ENCODE assay signal across 8 mouse cellular contexts in the genomic region with DNA sequence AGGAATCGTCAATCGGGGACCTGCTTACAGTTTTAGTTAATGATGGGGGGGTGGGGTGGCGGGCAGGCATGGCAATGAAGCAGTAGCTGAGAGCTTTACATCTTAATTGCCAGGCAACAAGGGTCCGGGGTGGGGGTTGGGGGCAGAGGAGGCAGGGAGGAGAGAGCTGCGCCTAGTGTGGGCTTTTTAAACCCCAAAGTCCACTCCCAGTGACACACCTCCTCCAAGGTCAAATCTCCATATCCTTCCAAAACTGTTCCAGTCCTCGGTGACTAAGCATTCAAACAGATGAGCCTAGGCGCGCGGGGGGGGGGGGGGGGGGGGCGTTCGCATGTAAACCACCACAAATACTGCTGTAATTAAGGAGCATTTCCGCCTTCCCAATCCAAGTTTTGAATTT. TPM values are rescaled to one million over a fixed set of nuclear protein-coding genes. Genes with fewer than 3 reads are reported as not detected.
DNase-seq lines count a peak whose midpoint lies in the region; ATAC-seq and TF ChIP-seq lines count a peak whose summit lies in the region.

No protein-coding gene starts in this region.

- TF ChIP-seq CTCF in thymus, adult 2 months (IDR thresholded peaks at IDR 0.05; ENCODE audit: borderline replicate concordance, control insufficient read depth, extremely low read depth, insufficient read depth, low read length, poor library complexity) = no peak
- no peak for TF ChIP-seq CTCF in olfactory bulb, adult 2 months (IDR thresholded peaks at IDR 0.05; ENCODE audit: insufficient read depth, low read depth, low read length)

- peak; percentile 16 for ATAC-seq in liver, embryonic 11.5 days (replicated peaks; ENCODE audit: low FRiP score)

- H3K9me3 ChIP-seq in hindbrain, embryonic 10.5 days = no peaks in the 10 kb centered on the region
- H3K9me3 ChIP-seq in liver, embryonic 11.5 days (ENCODE audit: control insufficient read depth, low read length) = no peaks in the 10 kb centered on the region; the same call in 1 of the 2 replicates

- H3K27me3 ChIP-seq in thymus, adult 2 months (ENCODE audit: control insufficient read depth, insufficient read depth, low read length) = no peaks in the 10 kb centered on the region
- no peaks in the 10 kb centered on the region for H3K27me3 ChIP-seq in hindbrain, embryonic 10.5 days (ENCODE audit: insufficient read depth, poor library complexity, severe bottlenecking)
- no peaks in the 10 kb centered on the region for H3K27me3 ChIP-seq in liver, embryonic 11.5 days (replicated peaks; ENCODE audit: control insufficient read depth, insufficient read depth, low read length)

- peak overlapping the region; percentile 81 for H3K4me2 ChIP-seq in liver, embryonic 11.5 days

- peak overlapping the region; percentile 88 for H3K9ac ChIP-seq in liver, embryonic 11.5 days (ENCODE audit: low read depth, low read length)

- DNase-seq in adrenal gland, postnatal 10 days = peak; percentile 29
- DNase-seq in adrenal gland, postnatal 14 days = no peak
- DNase-seq in thymus, adult 2 months = no peak
- DNase-seq in thymus, postnatal 25 days = no peak
- DNase-seq in hindbrain, embryonic 10.5 days (ENCODE audit: low spot score) = no peak
- DNase-seq in liver, embryonic 11.5 days (ENCODE audit: low spot score) = peak; percentile 40
- no peak for DNase-seq in layer of hippocampus, postnatal 14 days (ENCODE audit: low spot score in 2 of 2)

- H3K36me3 ChIP-seq in thymus, adult 2 months (ENCODE audit: control insufficient read depth, insufficient read depth, low read length) = no peaks in the 10 kb centered on the region
- peaks cover 17% of the 10 kb centered on the region for H3K36me3 ChIP-seq in hindbrain, embryonic 10.5 days
- peaks cover 3% of the 10 kb centered on the region; the same call in 1 of the 2 replicates for H3K36me3 ChIP-seq in liver, embryonic 11.5 days (ENCODE audit: control insufficient read depth, insufficient read depth, low read length)

- H3K27ac ChIP-seq in thymus, adult 2 months (ENCODE audit: control insufficient read depth, insufficient read depth, low read length) = peak overlapping the region; percentile 43
- peak overlapping the region; percentile 92 for H3K27ac ChIP-seq in hindbrain, embryonic 10.5 days
- H3K27ac ChIP-seq in liver, embryonic 11.5 days (ENCODE audit: low read depth, low read length) = peak overlapping the region; percentile 94
- H3K27ac ChIP-seq in olfactory bulb, adult 2 months (ENCODE audit: insufficient read depth, low read depth, low read length) = peak overlapping the region; percentile 79; the same call in 1 of the 2 replicates

- no peak overlapping the region; the same call in 1 of the 2 replicates for H3K4me3 ChIP-seq in thymus, adult 2 months (ENCODE audit: control insufficient read depth, insufficient read depth, low read length)
- peak overlapping the region; percentile 91 for H3K4me3 ChIP-seq in hindbrain, embryonic 10.5 days
- H3K4me3 ChIP-seq in liver, embryonic 11.5 days (ENCODE audit: low read depth, low read length) = peak overlapping the region; percentile 85
- H3K4me3 ChIP-seq in olfactory bulb, adult 2 months (ENCODE audit: insufficient read depth, low read depth, low read length) = peak overlapping the region; percentile 95

- no peak for TF ChIP-seq POLR2A in thymus, adult 2 months (IDR thresholded peaks at IDR 0.05; ENCODE audit: control insufficient read depth, extremely low read depth, insufficient read depth, low read length, poor library complexity)
- TF ChIP-seq POLR2A in olfactory bulb, adult 2 months (IDR thresholded peaks at IDR 0.05; ENCODE audit: insufficient read depth, low read depth, low read length) = no peak

- WGBS in thymus, adult 2 months = 52% methylated on average over 7 of the region's 12 CpGs
- 24% methylated on average over 12 of the region's 12 CpGs for WGBS in hindbrain, embryonic 10.5 days
- 29% methylated on average over 10 of the region's 12 CpGs for WGBS in liver, embryonic 11.5 days
- 5% methylated on average over 12 of the region's 12 CpGs for WGBS in olfactory bulb, adult 2 months

- H3K4me1 ChIP-seq in thymus, adult 2 months (replicated peaks; ENCODE audit: control insufficient read depth, insufficient read depth, low read length) = 0 out of 2 replicates have a peak, but pooled peaks cover 2% of the 10 kb centered on the region
- H3K4me1 ChIP-seq in hindbrain, embryonic 10.5 days (replicated peaks) = peaks cover 10% of the 10 kb centered on the region
- H3K4me1 ChIP-seq in liver, embryonic 11.5 days (replicated peaks; ENCODE audit: control insufficient read depth, insufficient read depth, low read length) = no peaks in the 10 kb centered on the region
- 0 out of 2 replicates have a peak, but pooled peaks cover 2% of the 10 kb centered on the region for H3K4me1 ChIP-seq in olfactory bulb, adult 2 months (ENCODE audit: control insufficient read depth, insufficient read depth, low read length)

RNA-seq across cellular contexts. Expression of gene Actr10, which starts 0.5 kb away (rescaled TPM):
- 100 to 1,000 TPM; 178 to 189 TPM for total RNA-seq in adrenal gland, postnatal 10 days (2021)
- total RNA-seq in adrenal gland, postnatal 14 days (2021) = 184 and 197 TPM in 2 replicates
- 39.0 and 41.8 TPM in 2 replicates for polyA plus RNA-seq in thymus, adult 2 months (2012; rRNA removed)
- polyA plus RNA-seq in hindbrain, embryonic 10.5 days (2016; fragmentation: Nextera tagmentation; extraction: Ambion mirVana) = 210 and 229 TPM in 2 replicates
- polyA plus RNA-seq in liver, embryonic 11.5 days (2014; fragmentation: Nextera tagmentation; extraction: Ambion mirVana) = 197 and 201 TPM in 2 replicates
- 132 TPM in 1 of 2 replicates, not detected in the other for polyA plus RNA-seq in olfactory bulb, adult 2 months (2012; ENCODE audit: insufficient read depth, insufficient read length, low replicate concordance, missing spikeins)
- total RNA-seq in layer of hippocampus, postnatal 14 days (2021) = 100 to 1,000 TPM; 168 to 172 TPM

RNA-seq across cellular contexts. Expression of gene Psma3, which starts 37.3 kb away (rescaled TPM):
- total RNA-seq in adrenal gland, postnatal 10 days (2021) = 100 to 1,000 TPM; 337 to 352 TPM
- 336 and 360 TPM in 2 replicates for total RNA-seq in adrenal gland, postnatal 14 days (2021)
- polyA plus RNA-seq in thymus, adult 2 months (2012; rRNA removed) = 28.2 and 35.6 TPM in 2 replicates
- 605 and 630 TPM in 2 replicates for polyA plus RNA-seq in hindbrain, embryonic 10.5 days (2016; fragmentation: Nextera tagmentation; extraction: Ambion mirVana)
- 602 and 638 TPM in 2 replicates for polyA plus RNA-seq in liver, embryonic 11.5 days (2014; fragmentation: Nextera tagmentation; extraction: Ambion mirVana)
- polyA plus RNA-seq in olfactory bulb, adult 2 months (2012; ENCODE audit: insufficient read depth, insufficient read length, low replicate concordance, missing spikeins) = not detected in 2 replicates
- 100 to 1,000 TPM; 232 TPM for total RNA-seq in layer of hippocampus, postnatal 14 days (2021)

Comparison
In these comparisons a context has a peak if more than half of its experiments do, and no peak if none do; other contexts are left out.
1. DNase-seq: peak in adrenal gland, postnatal 10 days (single experiment) and liver, embryonic 11.5 days (single experiment); none in adrenal gland, postnatal 14 days (single experiment), thymus, adult 2 months (single experiment), thymus, postnatal 25 days (single experiment), hindbrain, embryonic 10.5 days (single experiment) and layer of hippocampus, postnatal 14 days (0 of 2).
2. H3K27ac ChIP-seq: peak in every context shown above with its lines; median percentile 94 in liver, embryonic 11.5 days; 92 in hindbrain, embryonic 10.5 days; 79 in olfactory bulb, adult 2 months; 43 in thymus, adult 2 months.